Mouse (Mus musculus) heart, embryonic 13.5 days (tissue): ENCODE measurements around the gene Rnf26. TPM values are rescaled to one million over a fixed set of nuclear protein-coding genes. Genes with fewer than 3 reads are reported as not detected.

Experiments used
- ATAC-seq: fragments of 200-750 bp; cut with Nextera tagmentation; 2 replicates; pipeline ENCODE4 v1.8.0; 2017; ENCODE audit warnings: moderate TSS enrichment; ENCODE audit not compliant: insufficient number of reproducible peaks, low FRiP score, low TSS enrichment; ENCODE audit errors: extremely low read depth
- H3K27ac ChIP-seq: fragments of 300-500 bp; sonication (generic); replicated peaks from 2 replicates; pipeline ENCODE4 v1.5.1; 2015; ENCODE audit warnings: moderate library complexity, mild to moderate bottlenecking, inconsistent platforms
- H3K27me3 ChIP-seq: fragments of 300-500 bp; sonication (generic); replicated peaks from 2 replicates; pipeline ENCODE4 v1.6.1; 2015; ENCODE audit warnings: mild to moderate bottlenecking, inconsistent platforms
- H3K36me3 ChIP-seq: fragments of 300-500 bp; sonication (generic); 2 replicates; pipeline ENCODE4 v1.6.1; 2015; ENCODE audit warnings: mild to moderate bottlenecking, inconsistent platforms
- H3K4me1 ChIP-seq: fragments of 300-500 bp; sonication (generic); 2 replicates; pipeline ENCODE4 v1.6.1; 2015; ENCODE audit warnings: inconsistent platforms
- H3K4me2 ChIP-seq: fragments of 300-500 bp; sonication (generic); 2 replicates; pipeline ENCODE4 v1.6.1; 2015; ENCODE audit warnings: inconsistent platforms, mild to moderate bottlenecking, moderate library complexity
- H3K4me3 ChIP-seq: fragments of 300-500 bp; sonication (generic); 2 replicates; pipeline ENCODE4 v1.5.1; 2015; ENCODE audit warnings: moderate library complexity, mild to moderate bottlenecking, inconsistent platforms
- H3K9ac ChIP-seq: fragments of 300-500 bp; sonication (generic); 2 replicates; pipeline ENCODE4 v1.6.1; 2015; ENCODE audit warnings: inconsistent platforms, mild to moderate bottlenecking, moderate library complexity
- H3K9me3 ChIP-seq: fragments of 300-500 bp; sonication (generic); 2 replicates; pipeline ENCODE4 v1.6.1; 2016; ENCODE audit warnings: inconsistent platforms
- WGBS: fragments of 180-500 bp; shearing (Covaris S2); methylation state at CpG from one replicate; pipeline ENCODE4 v1.1.7; 2015; ENCODE audit warnings: mixed read lengths; 5-methylcytosine and 5-hydroxymethylcytosine counted together
- polyA plus RNA-seq: library from polyadenylated mRNA; unstranded; fragments of >200 nt; fragmentation: Nextera tagmentation; extraction: Ambion mirVana; gene quantifications from 2 replicates; pipeline ENCODE4 v1.2.1, GENCODE M21; 2015

Gene Rnf26
- 38.5 and 39.3 TPM in 2 replicates for polyA plus RNA-seq

DNA sequence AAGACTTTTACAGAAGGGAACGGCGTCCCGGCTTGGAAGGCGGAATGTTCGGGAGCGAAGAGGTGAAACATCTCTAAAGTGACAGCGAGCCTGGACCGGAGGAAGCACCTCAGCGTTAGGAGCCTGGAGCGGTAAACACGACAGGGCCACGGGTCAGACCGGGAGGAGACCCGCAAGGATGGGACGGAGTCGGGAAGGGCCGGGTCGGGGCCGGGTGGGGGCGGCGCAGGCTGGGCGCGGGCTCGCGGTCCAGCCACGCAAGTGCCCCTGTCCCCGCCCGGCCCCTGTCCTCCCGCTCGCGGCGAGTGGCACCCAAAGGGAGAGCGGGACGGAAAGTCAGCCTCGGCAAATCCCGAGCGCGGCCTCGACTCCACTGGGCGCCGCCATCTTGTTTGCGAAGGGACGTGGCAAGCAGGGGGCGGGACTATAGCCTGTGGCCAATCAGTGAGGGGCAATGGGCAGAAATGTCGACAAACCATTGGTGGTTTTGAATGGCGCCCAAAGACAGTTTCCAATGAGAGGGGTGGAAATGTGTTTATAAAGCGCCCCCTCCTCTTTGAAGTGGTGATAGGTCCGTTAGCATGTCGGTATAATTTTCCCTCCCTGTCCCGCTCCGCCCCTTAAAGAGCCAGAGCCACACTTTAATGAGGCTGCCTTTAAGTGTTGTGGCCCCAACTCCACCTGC is at the start of gene Rnf26, which contains the start of gene Gm49380:
Gene Rnf26, minus strand, starts transcription at position 413 of the 685 bp plus-strand sequence.
Gene Gm49380, minus strand, starts transcription at position 396 of the 685 bp plus-strand sequence.
- peaks cover 43% of the 10 kb centered on the region for H3K4me1 ChIP-seq
- ATAC-seq = peak; percentile 90
- H3K27ac ChIP-seq = peak within 1 kb of the TSS; percentile 70
- H3K9ac ChIP-seq = peak within 1 kb of the TSS; percentile 94
- H3K4me3 ChIP-seq = peak within 1 kb of the TSS; percentile 65
- peaks cover 9% of the 10 kb centered on the region for H3K36me3 ChIP-seq
- no peaks in the 10 kb centered on the region for H3K27me3 ChIP-seq
- WGBS = under 1% methylated on average over 47 of the region's 51 CpGs
- H3K4me2 ChIP-seq = peak within 1 kb of the TSS; percentile 72
- H3K9me3 ChIP-seq = no peaks in the 10 kb centered on the region

DNA sequence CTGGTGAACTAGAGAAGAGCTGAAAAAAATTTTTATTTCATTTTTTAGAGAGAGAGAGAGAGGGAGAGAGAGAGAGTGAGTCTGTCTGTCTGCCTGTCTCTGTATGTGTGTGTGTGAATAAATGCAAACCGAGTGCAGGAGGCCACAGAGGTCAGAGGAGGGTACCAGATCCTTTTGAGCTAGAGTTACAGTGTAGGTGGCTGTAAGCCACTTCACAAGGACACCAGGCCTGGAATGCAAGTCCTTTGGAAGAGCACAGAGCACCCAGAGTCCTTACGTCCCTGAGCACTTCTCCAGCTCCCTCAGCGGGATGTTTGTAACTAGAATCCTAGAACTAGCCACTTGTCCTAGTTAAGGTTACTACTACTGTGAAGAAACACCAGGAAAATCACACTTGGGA is 46.6 kb upstream of the Rnf26 start:
- Histone ChIP-seq H3K36me3 (peaks cover 90% of the 10 kb centered on the region), H3K27ac (0 out of 2 replicates have a peak overlapping the region, but pooled peaks have one; percentile 4), H3K27me3 (no peaks in the 10 kb centered on the region), H3K9me3 (no peaks in the 10 kb centered on the region), H3K4me2 (no peak overlapping the region), H3K4me3 (no peak overlapping the region), H3K9ac (no peak overlapping the region), H3K4me1 (peaks cover 9% of the 10 kb centered on the region)
- no peak for ATAC-seq
- 60% methylated on average over 3 of the region's 3 CpGs for WGBS

DNA sequence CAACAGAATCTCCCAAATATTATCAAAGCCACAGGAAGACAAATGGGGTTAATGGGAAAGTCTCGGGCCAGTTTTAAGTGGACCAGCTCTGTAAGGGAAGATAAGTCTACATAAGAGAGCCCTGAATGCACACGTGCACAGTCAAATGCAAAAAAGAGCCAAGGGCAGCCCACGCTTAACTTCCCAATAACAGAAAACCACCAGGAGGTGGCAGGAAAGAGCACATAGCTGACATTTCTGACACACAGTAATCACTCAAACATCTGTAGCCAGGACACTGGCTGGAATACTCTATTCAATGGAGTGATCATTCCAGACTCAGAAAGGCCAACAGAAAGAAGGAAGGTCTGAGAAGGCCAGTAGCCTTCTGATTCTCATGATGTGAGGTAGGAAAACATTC is 34.0 kb upstream of the Rnf26 start:
- Histone ChIP-seq H3K9me3 (no peaks in the 10 kb centered on the region), H3K36me3 (peaks cover 86% of the 10 kb centered on the region), H3K4me2 (no peak overlapping the region), H3K4me1 (peaks cover 29% of the 10 kb centered on the region), H3K4me3 (no peak overlapping the region), H3K27me3 (no peaks in the 10 kb centered on the region), H3K27ac (no peak overlapping the region), H3K9ac (no peak overlapping the region)
- WGBS = 46% methylated on average over 3 of the region's 3 CpGs
- no peak for ATAC-seq

DNA sequence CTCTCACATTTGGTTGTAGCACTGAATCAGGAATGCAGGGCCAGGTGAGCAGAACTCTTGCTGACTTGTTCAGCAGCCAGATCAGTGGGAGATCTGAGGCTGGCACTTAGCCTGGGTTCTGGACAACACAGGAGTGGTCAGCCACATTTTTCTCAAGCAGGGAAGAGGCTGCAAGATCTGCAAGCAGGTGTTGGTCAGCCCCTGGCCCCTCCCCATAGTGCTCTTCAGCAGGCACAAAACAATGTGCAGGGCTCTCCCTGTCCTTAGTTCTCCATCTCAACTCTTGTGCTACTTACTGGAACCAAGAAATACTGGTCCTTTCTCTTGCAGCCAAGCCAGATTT is 31.4 kb upstream of the Rnf26 start:
- Histone ChIP-seq H3K36me3 (peaks cover 86% of the 10 kb centered on the region), H3K27me3 (no peaks in the 10 kb centered on the region), H3K4me3 (no peak overlapping the region), H3K4me2 (no peak overlapping the region), H3K9me3 (no peaks in the 10 kb centered on the region), H3K27ac (peak overlapping the region; percentile 45; the same call in 1 of the 2 replicates), H3K4me1 (peaks cover 33% of the 10 kb centered on the region), H3K9ac (no peak overlapping the region)
- ATAC-seq = no peak

DNA sequence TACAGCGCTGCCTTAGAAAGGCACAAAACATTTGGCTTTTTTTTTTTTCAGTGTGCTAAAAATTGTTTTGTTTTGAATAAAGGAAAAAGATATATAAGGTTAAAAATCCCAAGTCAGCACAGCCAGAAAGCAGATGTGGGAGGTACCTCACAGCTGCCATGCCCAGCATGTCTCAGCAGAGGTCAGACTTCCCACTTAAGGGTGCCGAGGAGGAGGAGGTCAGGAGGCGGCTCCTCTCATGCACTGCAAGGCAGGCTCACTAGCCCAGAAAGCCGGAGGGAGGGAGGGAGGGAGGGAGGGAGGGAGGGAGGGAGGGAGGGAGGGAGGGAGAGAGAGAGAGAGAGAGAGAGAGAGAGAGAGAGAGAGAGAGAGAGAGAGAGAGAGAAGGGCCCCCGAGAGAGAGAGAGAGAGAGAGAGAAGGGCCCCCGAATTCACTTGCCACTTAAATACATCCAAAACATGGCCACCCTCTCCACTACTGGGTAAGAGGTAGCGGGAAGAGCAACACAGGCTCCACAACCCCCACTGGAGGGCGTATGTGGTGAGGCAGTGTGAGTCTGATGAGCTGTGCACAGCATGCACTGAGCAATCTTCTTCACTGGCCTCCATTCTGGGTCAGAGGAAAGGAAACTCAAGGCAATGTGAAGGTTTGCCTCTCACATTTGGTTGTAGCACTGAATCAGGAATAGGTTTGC is 30.9 kb upstream of the Rnf26 start:
- peak overlapping the region; percentile 45; the same call in 1 of the 2 replicates for H3K27ac ChIP-seq
- no peaks in the 10 kb centered on the region for H3K9me3 ChIP-seq
- no peak for ATAC-seq
- no peaks in the 10 kb centered on the region for H3K27me3 ChIP-seq
- H3K9ac ChIP-seq = 0 out of 2 replicates have a peak overlapping the region, but pooled peaks have one; percentile 28
- H3K4me3 ChIP-seq = no peak overlapping the region
- WGBS = 28% methylated on average over 7 of the region's 8 CpGs
- peaks cover 86% of the 10 kb centered on the region for H3K36me3 ChIP-seq
- H3K4me1 ChIP-seq = peaks cover 36% of the 10 kb centered on the region
- H3K4me2 ChIP-seq = no peak overlapping the region

DNA sequence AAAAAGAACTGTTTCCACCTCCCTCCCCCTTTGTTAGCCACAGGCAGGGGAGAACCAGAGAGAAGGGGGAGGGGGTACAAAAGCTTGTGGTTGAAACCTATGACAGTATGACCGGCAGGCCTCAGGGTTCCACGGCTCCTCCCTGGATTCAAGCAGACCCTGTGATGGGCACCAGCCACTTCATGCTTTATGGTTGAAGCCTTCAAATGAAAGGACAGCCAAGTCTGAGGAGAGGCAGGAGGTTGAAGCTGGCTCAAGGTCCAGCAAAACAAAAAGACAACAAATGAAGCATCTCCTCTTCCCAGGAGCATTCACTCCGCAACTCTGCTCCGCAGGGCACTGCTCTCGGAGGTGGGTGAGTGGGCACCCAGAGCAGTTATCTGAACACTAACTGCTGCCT is 30.1 kb upstream of the Rnf26 start:
- Histone ChIP-seq H3K36me3 (peaks cover 87% of the 10 kb centered on the region), H3K4me2 (no peak overlapping the region), H3K27ac (peak overlapping the region; percentile 45; the same call in 1 of the 2 replicates), H3K9me3 (no peaks in the 10 kb centered on the region), H3K27me3 (no peaks in the 10 kb centered on the region), H3K4me1 (peaks cover 43% of the 10 kb centered on the region), H3K4me3 (no peak overlapping the region), H3K9ac (peak overlapping the region; percentile 28; the same call in 1 of the 2 replicates)
- 69% methylated on average over 5 of the region's 5 CpGs for WGBS
- ATAC-seq = no peak

DNA sequence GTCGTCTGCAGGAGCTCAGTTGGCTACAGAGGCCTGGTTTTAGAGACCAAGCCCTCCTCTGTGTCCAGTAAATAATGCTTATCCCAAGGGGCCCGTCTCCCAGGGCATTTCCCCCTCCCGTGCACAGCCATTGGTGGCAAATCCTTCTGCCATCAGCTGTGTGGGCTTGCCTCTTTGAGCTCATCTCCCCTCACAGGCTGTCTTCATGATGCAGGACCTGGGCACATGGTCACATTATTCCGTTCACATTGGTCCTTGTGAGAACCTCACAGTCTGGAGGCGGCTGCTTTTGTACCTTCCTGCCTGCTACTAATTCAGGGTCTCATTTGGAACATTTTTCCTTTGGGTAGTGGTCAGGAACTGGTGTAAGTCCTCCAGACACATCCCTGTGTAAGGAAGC is 28.6 kb upstream of the Rnf26 start:
- H3K36me3 ChIP-seq = peaks cover 94% of the 10 kb centered on the region
- peaks cover 46% of the 10 kb centered on the region for H3K4me1 ChIP-seq
- H3K4me3 ChIP-seq = no peak overlapping the region
- no peaks in the 10 kb centered on the region for H3K9me3 ChIP-seq
- H3K27ac ChIP-seq = no peak overlapping the region
- H3K4me2 ChIP-seq = no peak overlapping the region
- no peaks in the 10 kb centered on the region for H3K27me3 ChIP-seq
- no peak for ATAC-seq
- no peak overlapping the region for H3K9ac ChIP-seq
- WGBS = 67% methylated on average over 5 of the region's 5 CpGs

DNA sequence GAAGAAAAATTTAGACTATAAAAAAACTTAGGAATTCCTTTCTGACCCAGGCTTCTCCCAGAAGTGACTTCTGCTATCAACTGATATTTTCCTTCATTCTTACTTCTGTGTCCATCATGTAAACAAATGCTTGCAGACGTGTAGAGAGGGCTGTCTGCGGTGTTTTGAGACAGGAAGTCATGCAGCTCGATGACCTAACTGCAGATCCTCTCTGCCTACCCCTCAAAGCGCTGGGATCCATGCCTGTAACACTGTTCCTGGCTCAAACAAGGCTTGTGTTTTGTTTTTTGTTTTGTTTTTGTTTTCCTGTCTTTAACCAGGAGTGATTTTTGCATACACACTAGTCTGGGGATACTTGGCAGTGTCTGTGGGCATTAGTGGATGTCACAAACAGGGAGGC is 24.5 kb upstream of the Rnf26 start:
- Histone ChIP-seq H3K4me1 (peaks cover 56% of the 10 kb centered on the region), H3K9ac (no peak overlapping the region), H3K27me3 (no peaks in the 10 kb centered on the region), H3K4me2 (no peak overlapping the region), H3K27ac (no peak overlapping the region), H3K9me3 (no peaks in the 10 kb centered on the region), H3K36me3 (peaks cover 66% of the 10 kb centered on the region), H3K4me3 (no peak overlapping the region)
- 46% methylated on average over 4 of the region's 4 CpGs for WGBS
- ATAC-seq = no peak

DNA sequence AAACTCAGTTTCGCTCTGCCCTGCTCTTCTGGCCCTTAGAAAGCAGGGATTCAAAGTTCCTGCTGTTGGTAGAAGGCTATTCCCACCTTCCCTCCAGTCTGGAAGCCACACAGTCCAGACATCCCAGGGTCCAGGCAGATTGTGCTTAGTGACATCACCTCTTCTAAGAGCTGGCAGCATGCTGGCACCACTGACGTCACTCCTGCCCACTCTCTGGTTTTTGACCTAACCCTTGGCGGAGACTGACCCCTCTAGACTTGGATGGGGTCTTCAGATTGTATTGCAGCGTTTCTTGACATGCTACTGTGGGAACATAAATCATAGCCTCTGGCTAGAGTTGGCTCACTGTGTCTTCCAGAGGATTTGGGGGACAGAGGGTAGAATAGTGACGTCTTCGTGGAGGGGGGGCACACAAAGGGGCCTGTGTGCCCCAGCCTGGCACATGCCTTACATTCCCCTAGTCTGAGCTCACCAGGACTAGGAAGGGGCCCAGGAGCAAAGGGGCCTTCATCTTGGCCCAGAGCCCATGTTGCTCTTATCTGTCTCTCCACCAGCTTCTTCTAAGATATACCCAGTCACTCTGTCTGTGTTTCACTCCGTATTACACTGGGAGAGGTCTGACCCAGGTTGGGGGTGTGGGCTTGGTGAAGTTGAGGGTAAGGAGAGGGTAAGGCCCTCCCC is 22.6 kb upstream of the Rnf26 start:
- peaks cover 76% of the 10 kb centered on the region for H3K4me1 ChIP-seq
- H3K27ac ChIP-seq = peak overlapping the region; percentile 97
- peak overlapping the region; percentile 94 for H3K4me3 ChIP-seq
- H3K9ac ChIP-seq = peak overlapping the region; percentile 98
- peaks cover 46% of the 10 kb centered on the region for H3K36me3 ChIP-seq
- WGBS = 9% methylated on average over 7 of the region's 7 CpGs
- H3K27me3 ChIP-seq = no peaks in the 10 kb centered on the region
- ATAC-seq = no peak
- peak overlapping the region; percentile 89 for H3K4me2 ChIP-seq
- H3K9me3 ChIP-seq = no peaks in the 10 kb centered on the region

DNA sequence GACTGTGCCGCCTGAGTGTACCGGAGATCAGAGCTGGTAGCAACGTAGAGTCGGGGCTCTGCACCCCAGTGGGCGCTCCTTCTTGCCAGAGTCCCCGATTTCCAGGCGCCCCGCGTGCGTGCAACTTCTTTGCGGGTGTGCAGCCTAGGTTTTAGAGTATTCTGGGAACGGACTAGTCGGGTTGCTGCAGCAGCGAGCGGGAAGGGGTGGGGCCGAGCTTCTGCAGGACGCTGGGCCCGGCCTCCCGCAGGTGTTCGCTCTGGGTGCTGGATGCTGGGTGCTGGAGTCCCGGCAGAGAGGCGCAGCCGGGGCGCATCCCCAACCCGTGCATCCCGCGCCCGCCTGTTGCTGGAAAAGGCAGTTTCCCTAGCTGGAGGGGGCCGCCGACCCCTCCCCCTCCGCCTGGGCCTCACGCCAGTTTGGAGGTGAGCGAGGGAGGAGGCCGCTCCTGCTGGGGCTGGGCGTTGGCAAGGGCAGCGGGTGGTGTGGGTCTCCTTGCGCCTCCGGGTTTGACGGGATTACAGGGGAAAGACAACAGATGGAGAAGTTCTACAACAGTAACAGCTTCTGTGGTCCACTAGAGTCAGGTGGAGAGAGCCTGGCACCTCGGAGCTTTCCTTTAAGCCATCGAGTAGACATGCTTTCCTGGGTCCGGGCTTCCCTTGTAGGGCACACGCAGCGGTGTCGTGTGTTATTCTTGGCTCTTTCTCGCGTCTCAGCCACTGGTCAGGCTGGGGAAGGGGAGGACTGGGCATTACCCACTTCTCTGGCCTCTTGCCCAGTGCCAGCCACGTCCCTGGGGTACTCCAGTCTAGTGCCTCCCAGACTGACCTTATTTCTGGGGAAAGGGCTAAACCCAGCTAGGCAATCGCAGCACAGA is 21.8 kb upstream of the Rnf26 start:
- 1% methylated on average over 49 of the region's 49 CpGs for WGBS
- H3K27me3 ChIP-seq = no peaks in the 10 kb centered on the region
- H3K4me1 ChIP-seq = peaks cover 79% of the 10 kb centered on the region

More for the DNA sequence above, 21.8 kb upstream of the Rnf26 start:
- no peaks in the 10 kb centered on the region for H3K9me3 ChIP-seq
- ATAC-seq = peak; percentile 35; the same call in 1 of the 2 replicates
- peak overlapping the region; percentile 94 for H3K4me3 ChIP-seq
- peak overlapping the region; percentile 89 for H3K4me2 ChIP-seq
- peak overlapping the region; percentile 97 for H3K27ac ChIP-seq
- H3K36me3 ChIP-seq = peaks cover 39% of the 10 kb centered on the region
- H3K9ac ChIP-seq = peak overlapping the region; percentile 98
